Mouse (Mus musculus) right cerebral cortex, postnatal 14 days (tissue): ENCODE data around the gene Ap1s3.
"Not testable (repeated sequence)": the region's sequence is repeated elsewhere in the genome, so short reads cannot be mapped to it uniquely, and the experiment has no call there.

Experiments
- DNase-seq: peaks from one replicate; pipeline ENCODE4 v3.0.0; 2022

Ap1s3 gene

GRCm38 (mm10) chr1:79659598-79659997, 12.2 kb downstream of the Ap1s3 start:
- DNase-seq = no peak

- DNase-seq = no peak
Observed at GRCm38 (mm10) chr1:79657411-79657810, 14.4 kb downstream of the Ap1s3 start.

GRCm38 (mm10) chr1:79655819-79656555, 15.8 kb downstream of the Ap1s3 start:
- no peak for DNase-seq

- no peak for DNase-seq
Observed at GRCm38 (mm10) chr1:79654948-79655347, 16.8 kb downstream of the Ap1s3 start.

- DNase-seq = no peak
Observed at GRCm38 (mm10) chr1:79643411-79644110, 28.2 kb downstream of the Ap1s3 start.

- DNase-seq = no peak
Observed at GRCm38 (mm10) chr1:79642680-79643079, 29.1 kb downstream of the Ap1s3 start.

- DNase-seq = no peak
Observed at GRCm38 (mm10) chr1:79641355-79641754, 30.4 kb downstream of the Ap1s3 start.

- peak; percentile 74 for DNase-seq
Observed at GRCm38 (mm10) chr1:79640151-79640550, 31.6 kb downstream of the Ap1s3 start.

- DNase-seq = no peak
Observed at GRCm38 (mm10) chr1:79639683-79640082, 32.1 kb downstream of the Ap1s3 start.

GRCm38 (mm10) chr1:79639107-79639506, 32.7 kb downstream of the Ap1s3 start:
- no peak for DNase-seq

- no peak for DNase-seq
Observed at GRCm38 (mm10) chr1:79637768-79638167, 34.0 kb downstream of the Ap1s3 start.

- no peak for DNase-seq
Observed at GRCm38 (mm10) chr1:79631521-79631920, 40.3 kb downstream of the Ap1s3 start.

- DNase-seq = no peak
Observed at GRCm38 (mm10) chr1:79629726-79630125, 42.0 kb downstream of the Ap1s3 start.

- no peak for DNase-seq
Observed at GRCm38 (mm10) chr1:79626140-79626539, 45.6 kb downstream of the Ap1s3 start.

GRCm38 (mm10) chr1:79619434-79619833, 52.3 kb downstream of the Ap1s3 start:
- DNase-seq = no peak

GRCm38 (mm10) chr1:79616492-79616891, 55.3 kb downstream of the Ap1s3 start:
- no peak for DNase-seq

- no peak for DNase-seq
Observed at GRCm38 (mm10) chr1:79614456-79614855, 57.3 kb downstream of the Ap1s3 start.

GRCm38 (mm10) chr1:79611271-79611670, 60.5 kb downstream of the Ap1s3 start:
- not testable (repeated sequence) for DNase-seq

- DNase-seq = not testable (repeated sequence)
Observed at GRCm38 (mm10) chr1:79608856-79609255, 62.9 kb downstream of the Ap1s3 start.

GRCm38 (mm10) chr1:79602500-79602899, 69.3 kb downstream of the Ap1s3 start:
- no peak for DNase-seq

GRCm38 (mm10) chr1:79598385-79599178, 73.2 kb downstream of the Ap1s3 start:
- no peak for DNase-seq

- DNase-seq = no peak
Observed at GRCm38 (mm10) chr1:79592721-79593277, 79.0 kb downstream of the Ap1s3 start.

GRCm38 (mm10) chr1:79591091-79591490, 80.7 kb downstream of the Ap1s3 start:
- DNase-seq = no peak
